Mouse (Mus musculus): ENCODE measurements at regions not wholly inside any gene's neighbourhood (a gene's known extent, or its start where the extent isn't known, plus 50 kb on each side); places are given as distances from the start of the nearest gene placed in this dataset.

DNA sequence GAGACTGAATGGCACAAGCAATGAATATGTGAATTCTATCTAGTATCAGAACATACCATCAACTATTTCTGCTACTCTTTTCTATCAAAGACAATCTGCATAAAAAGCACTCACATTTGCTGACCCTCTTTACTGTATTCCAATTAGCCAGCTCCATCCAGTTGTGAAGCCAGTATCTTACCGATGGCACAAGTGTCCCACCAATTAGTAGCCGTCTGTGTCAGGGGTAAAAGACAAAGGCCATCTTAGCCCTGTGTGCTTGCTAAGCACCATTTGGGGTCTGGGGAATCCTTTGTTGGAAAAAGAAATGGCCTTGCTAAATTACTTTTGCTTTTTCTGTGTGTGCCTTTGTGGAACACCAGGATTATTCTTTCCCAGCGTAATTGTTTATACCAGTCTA lies 1007.5 kb downstream of the Robo2 start:
- TF ChIP-seq CTCF (IDR thresholded peaks at IDR 0.05; ENCODE audit: low read depth, low read length) (no peak), GATA1 (IDR thresholded peaks at IDR 0.05; ENCODE audit: borderline replicate concordance, low read length) (no peak), GATA2 (IDR thresholded peaks at IDR 0.05; ENCODE audit: borderline replicate concordance, low read depth, low read length) (no peak)

All from G1E (cell line).